Mouse (Mus musculus) testis, adult 2 months (tissue): ENCODE data around the gene Gm20388.
"Not testable (repeated sequence)": the region's sequence is repeated elsewhere in the genome, so short reads cannot be mapped to it uniquely, and the experiment has no call there.

Experiments
- CTCF ChIP-seq: fragments of 200-500 bp; IDR thresholded peaks from 2 replicates; pipeline ENCODE4 v1.5.1; 2012; ENCODE audit warnings: low read depth, mild to moderate bottlenecking, inconsistent platforms, low read length, moderate library complexity; ENCODE audit not compliant: control insufficient read depth, insufficient read depth, insufficient replicate concordance
- POLR2A ChIP-seq: fragments of 200-500 bp; IDR thresholded peaks from 2 replicates; pipeline ENCODE4 v1.6.1; 2012; ENCODE audit warnings: low read depth, mild to moderate bottlenecking, inconsistent platforms, low read length, moderate library complexity; ENCODE audit not compliant: control insufficient read depth

DNA sequence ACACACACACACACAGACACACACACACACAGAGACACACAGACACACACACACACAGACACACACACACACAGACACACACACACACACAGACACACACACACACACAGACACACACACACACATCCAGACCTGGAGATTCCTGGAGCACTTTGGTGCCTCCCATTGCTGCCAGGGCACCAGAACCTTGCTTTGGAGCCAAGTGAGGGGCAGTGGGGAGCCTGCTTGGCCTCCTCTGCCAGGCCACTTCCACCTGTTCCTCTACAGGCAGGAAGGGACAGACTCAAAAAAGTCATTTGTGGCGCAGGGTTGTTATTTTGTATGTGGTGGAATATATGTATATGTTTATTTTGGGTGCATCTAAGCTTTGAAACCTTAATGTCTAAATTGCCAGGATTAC, 1533.9 kb downstream of the Gm20388 start:
- not testable (repeated sequence) for TF ChIP-seq CTCF, POLR2A
